Mouse (Mus musculus): ENCODE data around the gene Zfp697.

DNA sequence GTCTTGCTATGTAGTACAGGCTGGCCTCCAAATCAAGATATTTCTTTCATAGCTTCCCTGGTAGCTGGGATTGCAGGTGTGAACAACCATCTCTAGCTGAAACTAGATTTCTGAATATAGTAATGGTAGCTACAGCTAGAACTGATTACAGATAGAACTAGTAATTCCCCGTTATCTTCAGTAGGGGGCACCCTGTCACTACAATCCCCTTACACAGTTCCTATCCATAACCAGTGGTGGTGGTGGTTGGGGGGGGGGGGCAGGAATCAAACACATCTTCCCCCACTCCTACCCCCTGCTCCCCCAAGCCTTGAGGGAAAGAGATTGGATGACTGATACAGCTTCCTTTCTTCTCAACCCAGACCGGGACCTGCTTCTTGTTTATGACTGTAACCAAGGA, 19.5 kb upstream of the Zfp697 start:
- peak; percentile 29; the same call in 1 of the 2 replicates for TF ChIP-seq CTCF (IDR thresholded peaks at IDR 0.05; ENCODE audit: low read depth, low read length)
- no peak for TF ChIP-seq POLR2A (IDR thresholded peaks at IDR 0.05; ENCODE audit: borderline replicate concordance, low read depth, low read length)
